Mouse (Mus musculus) mammary gland, adult 2 months (tissue): ENCODE data around the gene Ndrg4. TPM values are rescaled to one million over a fixed set of nuclear protein-coding genes. Genes with fewer than 3 reads are reported as not detected.

Experiments
- polyA plus RNA-seq: library from polyadenylated mRNA; depleted of rRNA; stranded (reverse); fragments of >200 nt; gene quantifications from 2 replicates; pipeline ENCODE4 v1.2.3, GENCODE M21; 2012; ENCODE audit warnings: low replicate concordance; rRNA removed

Ndrg4 gene
- polyA plus RNA-seq = 22.4 and 26.3 TPM in 2 replicates

DNA sequence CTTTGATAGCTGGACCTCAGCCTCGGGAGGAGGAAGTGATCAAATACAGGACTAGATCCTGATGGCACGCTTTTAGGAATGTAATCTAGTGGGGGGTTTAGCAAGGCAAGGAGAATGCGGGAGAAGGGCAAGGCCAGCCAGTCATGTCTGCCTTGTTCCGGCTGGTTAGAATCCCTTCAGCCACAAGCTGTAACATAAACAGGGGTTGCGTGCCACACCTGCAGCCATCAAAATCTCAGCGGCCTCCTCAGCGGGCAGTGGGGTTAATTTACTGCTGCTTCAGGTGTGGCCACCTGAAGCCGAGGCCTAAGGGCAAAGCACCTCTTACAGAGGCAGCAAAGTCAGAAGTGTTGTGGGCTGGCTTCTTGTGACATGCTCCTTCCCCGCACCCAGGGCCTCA lies at the start of gene Ndrg4:
TSS of gene Ndrg4 (plus strand) at position 350 of the 400 bp plus-strand sequence.

DNA sequence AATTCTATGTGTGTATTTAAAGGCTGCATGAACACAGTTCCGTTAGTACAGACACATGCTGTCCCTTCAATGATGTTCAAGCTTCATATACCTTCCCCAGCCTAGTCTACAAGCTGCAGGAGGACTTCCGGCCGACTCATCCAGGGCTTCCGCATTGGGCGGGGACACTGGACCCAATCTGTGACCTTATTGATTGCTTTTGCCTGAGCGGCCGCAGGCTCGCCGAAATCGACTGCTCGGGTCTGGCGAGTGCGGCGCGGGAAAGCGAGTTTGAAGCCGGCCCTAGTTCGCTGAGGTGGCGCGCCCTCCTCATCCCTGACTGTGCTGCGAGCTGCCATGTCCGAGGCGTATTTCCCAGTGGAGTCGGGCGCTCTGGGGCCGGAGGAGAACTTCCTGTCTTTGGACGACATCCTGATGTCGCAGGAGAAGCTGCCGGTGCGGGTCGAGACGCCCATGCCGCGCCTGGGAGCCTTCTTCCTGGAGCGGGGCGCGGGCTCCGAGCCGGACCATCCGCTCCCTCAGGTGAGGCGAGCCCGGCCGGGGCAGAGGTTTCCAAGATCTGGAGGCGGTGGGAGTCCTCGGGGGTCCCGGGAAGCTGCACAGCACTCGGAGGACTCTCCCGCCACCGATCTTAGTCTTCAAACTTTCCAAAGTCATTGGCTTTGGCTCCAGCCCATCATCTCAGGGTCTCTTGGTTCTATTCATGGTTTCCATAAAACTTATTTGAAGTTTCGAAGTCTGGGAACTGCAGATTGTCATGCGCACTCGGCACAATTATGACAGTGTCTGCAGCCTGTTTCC lies 43.3 kb upstream of the Ndrg4 start, which contains the start of gene Gins3:
TSS of gene Gins3 (plus strand) at position 192 of the 801 bp plus-strand sequence.

GRCm38 (mm10) chr8:95715676-95716531 lies 39.1 kb downstream of the Ndrg4 start, which contains the start of gene Setd6:
Gene Setd6, plus strand, starts transcription at chr8:95715881.

Other genes starting within 250 kb of the Ndrg4 start
- 38.6 and 45.7 TPM in 2 replicates for gene Cfap20, start 242.1 kb upstream of the Ndrg4 start, polyA plus RNA-seq
- 12.8 and 28.3 TPM in 2 replicates for gene Csnk2a2, start 186.9 kb upstream of the Ndrg4 start, polyA plus RNA-seq
- not detected in 2 replicates for gene Ccdc113, start 142.9 kb upstream of the Ndrg4 start, polyA plus RNA-seq
- not detected in 2 replicates for gene Prss54, start 100.6 kb upstream of the Ndrg4 start, polyA plus RNA-seq
- 1.5 and 2.3 TPM in 2 replicates for gene Gins3, start 43.5 kb upstream of the Ndrg4 start, polyA plus RNA-seq
- gene Setd6, start 38.9 kb downstream of the Ndrg4 start, polyA plus RNA-seq = 10.3 and 12.0 TPM in 2 replicates
- gene Cnot1, start 130.5 kb downstream of the Ndrg4 start, polyA plus RNA-seq = 61.0 and 101 TPM in 2 replicates
- 27.5 and 28.0 TPM in 2 replicates for gene Sap18b, start 148.4 kb downstream of the Ndrg4 start, polyA plus RNA-seq
- 27.0 and 30.9 TPM in 2 replicates for gene Slc38a7, start 176.6 kb downstream of the Ndrg4 start, polyA plus RNA-seq
- gene Got2, start 211.6 kb downstream of the Ndrg4 start, polyA plus RNA-seq = 50.9 and 119 TPM in 2 replicates